Mouse (Mus musculus): ENCODE data around the gene Lrba.

Gene Lrba

DNA sequence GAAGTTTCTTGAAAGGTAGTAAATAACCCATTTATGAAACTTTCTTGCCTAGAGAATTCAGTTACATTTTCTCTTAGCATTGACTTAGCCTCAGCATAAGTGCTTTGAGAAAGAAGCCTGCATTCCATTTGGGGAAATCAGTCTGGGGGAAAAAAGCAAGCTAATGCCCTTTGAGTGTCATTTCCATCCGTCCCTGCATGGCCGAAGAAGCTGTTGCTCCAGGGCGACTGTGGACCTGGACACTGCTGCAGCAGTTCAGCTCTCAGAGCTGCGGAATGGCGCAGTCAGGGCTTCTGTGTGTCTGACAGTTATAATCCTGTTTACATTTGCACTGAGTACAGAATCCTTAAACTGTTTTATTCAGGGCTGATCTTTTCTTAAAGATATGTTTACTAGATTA, 327.7 kb downstream of the Lrba start:
- in situ Hi-C loops (cut with MboI, MseI): no loop called here

- in situ Hi-C loops (cut with MboI, MseI): no loop called here
Observed at GRCm38 (mm10) chr3:86558976-86559375, 334.5 kb downstream of the Lrba start.

- in situ Hi-C loops (cut with MboI, MseI): no loop called here
Observed at GRCm38 (mm10) chr3:86559635-86560034, 335.2 kb downstream of the Lrba start.

DNA sequence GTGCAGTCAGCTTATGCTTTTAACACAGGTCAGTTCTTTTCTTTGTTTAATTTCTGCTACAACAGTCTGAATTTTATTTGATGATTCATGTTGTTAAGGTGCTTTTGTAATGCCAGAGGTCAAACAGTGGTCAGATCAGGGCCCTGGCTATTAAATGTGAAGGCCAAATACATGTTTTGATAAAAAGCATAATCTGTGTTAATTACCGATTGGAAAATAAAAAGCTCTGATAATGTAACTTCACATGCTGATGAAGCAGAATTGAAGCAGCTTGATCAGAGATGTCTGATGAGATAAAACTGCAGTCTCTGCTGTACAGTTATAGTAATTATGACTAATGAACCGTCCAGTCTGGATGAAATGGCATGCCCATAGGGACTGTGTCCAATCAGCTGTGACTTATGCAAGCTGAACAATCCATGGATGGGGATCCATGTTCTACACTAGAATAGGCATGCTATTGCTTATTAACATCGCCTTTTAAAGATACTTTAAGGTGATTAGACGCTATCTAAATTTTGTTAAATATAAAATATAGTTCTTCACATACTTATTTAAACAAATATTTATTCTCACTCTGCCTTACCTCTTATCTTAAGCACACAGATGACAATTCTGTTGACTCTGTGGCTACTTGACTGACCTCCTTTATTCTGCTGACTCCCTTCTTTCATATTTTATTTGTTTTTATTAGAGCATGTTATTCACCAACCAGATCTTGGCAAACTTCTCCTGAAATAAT, 336.0 kb downstream of the Lrba start:
- in situ Hi-C loops (cut with MboI, MseI): no loop called here

DNA sequence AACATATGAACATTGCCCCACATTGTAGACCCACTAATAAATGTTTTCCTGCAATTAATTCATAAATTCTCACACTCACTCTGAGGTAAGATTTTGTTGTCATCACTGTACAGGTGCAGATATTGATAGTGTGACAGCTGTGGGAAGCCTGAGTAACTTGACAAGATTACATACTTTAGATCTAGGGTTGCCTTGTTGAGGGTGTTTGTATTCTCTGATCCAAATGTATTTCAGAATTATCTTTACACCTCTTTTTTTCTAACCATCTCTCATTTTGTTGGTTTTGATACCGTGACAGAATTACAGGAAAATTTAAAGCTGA, 336.5 kb downstream of the Lrba start:
- in situ Hi-C loops (cut with MboI, MseI): no loop called here

DNA sequence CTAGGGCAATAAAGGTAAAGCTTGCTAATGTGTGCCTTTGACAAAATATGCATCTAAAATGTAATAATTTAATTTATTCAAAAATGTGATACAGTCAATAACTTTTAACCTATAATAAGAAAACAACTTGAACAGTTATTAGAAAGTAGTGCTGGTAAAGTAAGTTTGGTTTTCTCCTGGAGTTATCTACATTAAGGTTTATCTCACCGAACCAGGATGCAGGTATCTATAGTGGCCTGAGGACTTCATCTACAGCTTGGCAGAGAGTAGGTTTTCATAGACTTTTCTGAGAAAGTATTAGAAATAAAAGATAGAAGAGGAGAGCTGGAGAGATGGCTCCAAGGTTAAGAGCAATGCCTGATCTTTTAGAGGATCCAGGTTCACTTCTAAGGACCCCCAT, 336.9 kb downstream of the Lrba start:
- in situ Hi-C loops (cut with MboI, MseI): no loop called here

DNA sequence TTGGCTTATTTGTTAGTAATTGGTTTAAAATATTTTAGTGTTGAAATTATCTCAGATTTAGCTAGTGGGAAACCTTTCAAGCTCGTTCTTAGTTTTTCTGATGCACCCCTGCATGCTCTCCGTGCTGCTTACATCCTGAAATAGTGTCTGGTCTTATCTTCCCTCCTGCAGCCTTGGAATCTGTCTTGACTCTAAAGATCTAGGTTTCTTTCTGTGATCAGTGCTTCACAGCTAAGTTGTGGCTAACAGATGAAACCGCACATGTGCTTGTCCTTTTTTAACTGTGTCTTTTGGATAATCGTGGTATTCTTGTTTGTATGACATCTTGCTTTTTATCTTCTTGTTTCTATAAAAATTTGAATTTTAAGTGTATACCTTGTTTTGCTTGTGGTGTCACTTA, 342.8 kb downstream of the Lrba start:
- in situ Hi-C loops (cut with MboI, MseI): no loop called here

- in situ Hi-C loops (cut with MboI, MseI): no loop called here
Observed at GRCm38 (mm10) chr3:86571518-86571917, 347.0 kb downstream of the Lrba start.

DNA sequence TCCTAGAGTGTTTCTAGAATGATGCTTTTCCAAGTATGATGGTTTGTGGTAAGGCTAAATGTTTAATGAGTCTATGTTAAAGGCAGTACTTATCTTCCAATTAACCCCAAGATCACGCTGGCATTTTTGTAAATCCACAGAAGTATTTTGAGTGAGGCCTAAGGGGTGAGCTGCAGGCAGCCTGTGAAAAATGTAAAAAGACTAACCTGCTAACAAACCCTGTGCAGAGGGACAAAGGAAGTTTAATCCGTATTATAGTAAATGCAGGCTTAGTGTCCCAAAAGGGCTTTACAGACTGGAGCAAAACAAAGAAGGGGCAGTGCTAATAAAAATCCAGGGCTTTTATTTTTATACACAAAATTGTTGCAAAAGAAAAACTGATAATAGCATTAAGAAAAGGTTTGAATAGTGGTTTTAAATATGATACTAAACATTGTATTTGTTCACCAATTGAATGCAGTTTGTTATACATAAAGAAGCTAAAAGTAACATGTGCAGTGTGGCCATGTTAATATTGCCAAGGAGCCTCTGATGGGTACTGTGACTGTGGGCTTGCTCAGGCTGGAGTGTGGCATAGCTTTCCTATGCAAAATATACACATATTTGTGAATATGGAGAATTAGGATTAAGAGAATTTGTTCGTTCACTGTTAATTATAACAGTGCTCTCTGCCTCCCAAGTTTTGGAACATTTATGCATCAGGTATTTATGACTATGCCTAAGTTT, 348.2 kb downstream of the Lrba start:
- in situ Hi-C loops (cut with MboI, MseI): no loop called here

- in situ Hi-C loops (cut with MboI, MseI): no loop called here
Observed at GRCm38 (mm10) chr3:86575312-86575711, 350.8 kb downstream of the Lrba start.

- in situ Hi-C loops (cut with MboI, MseI): no loop called here
Observed at GRCm38 (mm10) chr3:86602284-86602683, 377.8 kb downstream of the Lrba start.

- in situ Hi-C loops (cut with MboI, MseI): no loop called here
Observed at GRCm38 (mm10) chr3:86605775-86606174, 381.3 kb downstream of the Lrba start.

- in situ Hi-C loops (cut with MboI, MseI): no loop called here
Observed at GRCm38 (mm10) chr3:86627008-86627743, 402.7 kb downstream of the Lrba start.

GRCm38 (mm10) chr3:86629379-86629778, 404.9 kb downstream of the Lrba start:
- in situ Hi-C loops (cut with MboI, MseI): no loop called here

DNA sequence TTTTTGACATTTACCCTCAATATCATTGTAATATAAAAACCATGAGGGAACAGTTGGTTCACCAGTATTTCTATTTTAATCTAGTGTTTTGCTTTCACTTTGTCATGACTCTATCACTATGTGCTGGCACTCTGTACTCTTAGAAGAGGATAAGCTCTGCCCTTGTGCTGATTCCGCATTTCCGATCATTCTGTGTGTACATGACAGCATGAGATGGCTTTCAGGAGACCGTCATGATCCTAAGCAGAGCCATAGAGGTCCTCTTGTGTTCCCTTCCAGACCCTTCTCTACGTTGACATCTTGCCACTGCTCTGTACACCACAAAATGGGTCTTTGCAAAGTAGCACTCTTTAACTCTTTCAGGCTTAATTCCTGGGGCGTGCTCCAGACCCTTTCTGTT, 411.0 kb downstream of the Lrba start:
- in situ Hi-C loops (cut with MboI, MseI): no loop called here

DNA sequence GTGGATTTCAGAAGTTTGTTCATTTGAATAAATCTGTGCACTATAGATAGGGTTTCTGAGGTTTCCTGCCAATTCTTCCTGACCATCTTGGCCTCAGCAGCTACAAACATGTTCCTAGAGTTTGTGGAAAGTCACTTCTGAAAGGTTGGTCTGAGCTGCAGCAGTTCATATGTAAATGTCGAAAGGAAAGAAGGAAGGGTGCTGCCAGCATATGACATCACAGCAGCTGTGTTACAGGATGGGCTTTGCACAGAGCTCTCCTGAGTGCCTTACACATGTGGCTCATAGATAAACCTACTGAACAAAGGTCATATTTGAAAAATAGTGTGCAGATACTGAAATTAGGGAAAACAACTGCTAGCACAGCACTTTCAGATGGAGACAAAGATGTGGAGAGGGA, 411.5 kb downstream of the Lrba start:
- in situ Hi-C loops (cut with MboI, MseI): no loop called here

DNA sequence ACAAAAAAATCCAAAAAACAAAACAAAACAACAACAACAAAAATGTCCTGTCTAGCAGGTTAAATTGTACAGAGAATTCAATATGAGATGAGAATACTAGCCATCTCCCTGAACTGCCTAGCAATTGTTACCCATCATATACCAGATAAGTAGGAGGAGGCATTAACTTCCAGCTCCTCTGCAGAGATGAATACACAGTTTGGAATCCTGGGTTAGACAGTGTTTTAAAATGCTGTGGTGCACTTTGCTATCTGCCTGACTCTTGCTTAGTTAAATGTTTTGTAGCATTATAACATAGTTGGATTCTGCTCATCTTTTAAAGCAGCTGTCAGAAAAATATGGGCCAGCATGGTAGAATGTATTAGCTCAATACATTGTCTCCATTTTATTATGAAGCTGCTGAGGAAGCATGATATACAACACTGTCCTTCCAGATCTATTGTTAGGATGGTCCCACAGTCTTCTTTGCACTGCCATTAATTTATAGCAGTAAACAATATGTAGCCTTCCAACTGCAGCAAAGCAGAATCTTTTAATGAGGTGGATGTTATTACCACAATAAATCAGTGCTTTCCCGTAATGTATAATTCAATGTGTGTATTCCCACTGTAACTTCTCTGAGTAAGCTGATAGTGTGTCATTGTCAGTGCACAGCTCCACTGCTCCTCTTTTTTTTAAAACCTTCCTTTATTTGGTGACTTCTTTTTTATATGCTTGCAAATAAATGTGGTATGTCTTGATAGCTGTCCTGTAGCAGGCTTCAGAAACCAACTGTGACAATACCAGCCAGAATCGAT, 414.3 kb downstream of the Lrba start:
- in situ Hi-C loops (cut with MboI, MseI): no loop called here

DNA sequence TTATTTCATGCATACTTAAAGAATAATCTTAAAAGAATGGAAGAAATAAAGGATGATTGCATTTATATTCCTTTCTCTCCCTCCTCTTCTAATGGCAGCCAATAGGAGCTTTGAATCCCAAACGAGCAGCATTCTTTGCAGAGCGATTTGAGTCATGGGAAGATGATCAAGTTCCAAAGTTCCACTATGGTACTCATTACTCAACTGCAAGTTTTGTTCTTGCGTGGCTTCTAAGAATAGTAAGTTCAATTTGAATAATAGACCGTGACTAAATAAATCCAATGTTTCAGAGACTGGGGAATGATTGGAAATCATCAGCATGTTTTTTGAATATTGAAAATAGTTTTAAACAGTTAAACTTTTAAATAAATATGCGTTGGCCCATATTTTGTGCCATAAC, 416.9 kb downstream of the Lrba start:
- in situ Hi-C loops (cut with MboI, MseI): no loop called here

GRCm38 (mm10) chr3:86641796-86642195, 417.3 kb downstream of the Lrba start:
- in situ Hi-C loops (cut with MboI, MseI): no loop called here

DNA sequence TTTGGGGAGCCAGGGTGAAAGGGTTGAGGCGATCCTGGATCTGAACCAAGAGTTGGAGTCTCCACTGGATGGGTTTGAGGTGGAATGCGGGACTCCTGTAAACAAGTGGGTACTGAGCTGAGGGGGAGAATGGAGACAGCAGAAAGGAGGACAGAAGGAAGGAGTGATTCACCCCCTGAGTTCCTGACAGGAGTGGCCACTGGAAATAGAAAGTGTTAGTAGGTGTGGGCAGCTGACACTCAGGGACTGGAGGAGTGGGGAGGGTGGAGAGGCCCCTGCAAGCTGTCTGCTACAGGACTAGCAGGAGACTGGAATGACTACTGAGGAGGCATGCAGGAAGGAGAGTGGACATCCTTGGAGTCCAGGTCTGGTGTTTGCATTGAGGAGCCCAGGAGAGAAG, 422.3 kb downstream of the Lrba start:
- in situ Hi-C loops (cut with MboI, MseI): no loop called here

- in situ Hi-C loops (cut with MboI, MseI): no loop called here
Observed at GRCm38 (mm10) chr3:86651006-86651405, 426.5 kb downstream of the Lrba start.

- in situ Hi-C loops (cut with MboI, MseI): no loop called here
Observed at GRCm38 (mm10) chr3:86659326-86659725, 434.8 kb downstream of the Lrba start.
